ENCODE assay signal across 7 mouse cellular contexts in genomic region chr19:43986069-43986794, GRCm38 (mm10). TPM values are rescaled to one million over a fixed set of nuclear protein-coding genes. Genes with fewer than 3 reads are reported as not detected.
DNase-seq lines count a peak whose midpoint lies in the region; ATAC-seq lines count a peak whose summit lies in the region.

Gene Cpn1 (minus strand): TSS chr19:43986556.

- WGBS in limb, embryonic 11.5 days = 23% methylated on average over 30 of the region's 30 CpGs
- WGBS in midbrain, embryonic 15.5 days = 23% methylated on average over 30 of the region's 30 CpGs

- peak; percentile 42 for DNase-seq in embryo, embryonic 9.5 days (ENCODE audit: extremely low spot score)
- no peak for DNase-seq in gonadal fat pad, adult 2 months (ENCODE audit: low read depth)
- peak; percentile 27 for DNase-seq in limb, embryonic 11.5 days (ENCODE audit: low spot score)
- DNase-seq in left cerebral cortex, adult 11 months (ENCODE audit: low spot score) = no peak
- DNase-seq in left cerebral cortex, adult 9 months (ENCODE audit: low spot score in 2 of 2) = no peak

- H3K36me3 ChIP-seq in limb, embryonic 11.5 days (ENCODE audit: control insufficient read depth, insufficient read depth, low read length) = no peaks in the 10 kb centered on the region
- H3K36me3 ChIP-seq in midbrain, embryonic 15.5 days (replicated peaks) = no peaks in the 10 kb centered on the region

- H3K27me3 ChIP-seq in limb, embryonic 11.5 days (ENCODE audit: control insufficient read depth, insufficient read depth, low read length) = no peaks in the 10 kb centered on the region
- H3K27me3 ChIP-seq in midbrain, embryonic 15.5 days (replicated peaks) = no peaks in the 10 kb centered on the region

- no peak for ATAC-seq in limb, embryonic 11.5 days (ENCODE audit: insufficient number of reproducible peaks, low FRiP score, low TSS enrichment, low read depth)
- ATAC-seq in midbrain, embryonic 15.5 days (replicated peaks) = no peak
- ATAC-seq in activated CD4-positive, CD25-positive, alpha-beta regulatory T cell, adult 4 months = no peak

- no peak within 1 kb of the TSS for H3K4me3 ChIP-seq in limb, embryonic 11.5 days (ENCODE audit: low read depth, low read length)
- H3K4me3 ChIP-seq in midbrain, embryonic 15.5 days = 0 out of 2 replicates have a peak within 1 kb of the TSS, but pooled peaks have one; percentile 12

- H3K4me2 ChIP-seq in limb, embryonic 11.5 days (ENCODE audit: low read depth, severe bottlenecking) = peak within 1 kb of the TSS; percentile 24; the same call in 1 of the 2 replicates
- peak within 1 kb of the TSS; percentile 40 for H3K4me2 ChIP-seq in midbrain, embryonic 15.5 days

- H3K9ac ChIP-seq in limb, embryonic 11.5 days (ENCODE audit: low read length) = no peak within 1 kb of the TSS
- H3K9ac ChIP-seq in midbrain, embryonic 15.5 days = no peak within 1 kb of the TSS

- H3K4me1 ChIP-seq in limb, embryonic 11.5 days (ENCODE audit: control insufficient read depth, insufficient read depth, low read length) = no peaks in the 10 kb centered on the region
- H3K4me1 ChIP-seq in midbrain, embryonic 15.5 days = no peaks in the 10 kb centered on the region

- no peaks in the 10 kb centered on the region for H3K9me3 ChIP-seq in limb, embryonic 11.5 days (ENCODE audit: control insufficient read depth, low read length)
- no peaks in the 10 kb centered on the region for H3K9me3 ChIP-seq in midbrain, embryonic 15.5 days

- H3K27ac ChIP-seq in limb, embryonic 11.5 days (replicated peaks; ENCODE audit: low read depth, low read length) = no peak within 1 kb of the TSS
- no peak within 1 kb of the TSS for H3K27ac ChIP-seq in midbrain, embryonic 15.5 days

RNA-seq across cellular contexts. Expression of gene Cpn1, which starts in this region (rescaled TPM):
- polyA plus RNA-seq in gonadal fat pad, adult 2 months (2012; rRNA removed) = 18.6 and 29.0 TPM in 2 replicates
- not detected in 2 replicates for polyA plus RNA-seq in limb, embryonic 11.5 days (2014; fragmentation: Nextera tagmentation; extraction: Ambion mirVana)
- polyA plus RNA-seq in midbrain, embryonic 15.5 days (2015; fragmentation: Nextera tagmentation; extraction: Ambion mirVana) = 0.26 and 0.41 TPM in 2 replicates
- polyA plus RNA-seq in activated CD4-positive, CD25-positive, alpha-beta regulatory T cell, adult 4 months (2017; shearing (Covaris generic)) = under 1 TPM in 1 of 2 experiments, not detected in 1; 0.15 TPM

Comparison
In these comparisons a context has a peak if more than half of its experiments do, and no peak if none do; other contexts are left out.
1. RNA of gene Cpn1 (polyA plus RNA-seq): 18.6 to 29.0 TPM in gonadal fat pad, adult 2 months; 0.26 to 0.41 TPM in midbrain, embryonic 15.5 days, 0.15 TPM in activated CD4-positive, CD25-positive, alpha-beta regulatory T cell, adult 4 months and not detected in limb, embryonic 11.5 days; every median in the first group is over 10 times any median in the second.
2. Peak in DNase-seq and H3K4me2 ChIP-seq in limb, embryonic 11.5 days; RNA of the gene not detected or under 1 TPM.